Mouse (Mus musculus) stomach, postnatal 0 days (tissue): ENCODE results near the gene Vgf.
A peak's percentile ranks its signal among the peaks of the same experiment; 100 is the strongest.

ENCODE experiments used
- CTCF ChIP-seq: IDR thresholded peaks from 2 replicates; pipeline ENCODE4 v1.5.1; 2016; ENCODE audit warnings: antibody characterized with exemption, low read depth, mild to moderate bottlenecking, moderate library complexity
- EP300 ChIP-seq: optimal IDR thresholded peaks from 2 replicates; pipeline ENCODE3; 2016; ENCODE audit warnings: antibody characterized with exemption

GRCm38 (mm10) chr5:137032641-137033074 lies 6.5 kb downstream of the Vgf start:
- TF ChIP-seq CTCF (peak; percentile 30; the same call in 1 of the 2 replicates), EP300 (no peak)
